Mouse (Mus musculus): Measurements from ENCODE around the gene Cyp17a1. TPM values are rescaled to one million over a fixed set of nuclear protein-coding genes. Genes with fewer than 3 reads are reported as not detected.

Cyp17a1 gene
- polyA plus RNA-seq (2012; rRNA removed) = 174 and 209 TPM in 2 replicates

DNA sequence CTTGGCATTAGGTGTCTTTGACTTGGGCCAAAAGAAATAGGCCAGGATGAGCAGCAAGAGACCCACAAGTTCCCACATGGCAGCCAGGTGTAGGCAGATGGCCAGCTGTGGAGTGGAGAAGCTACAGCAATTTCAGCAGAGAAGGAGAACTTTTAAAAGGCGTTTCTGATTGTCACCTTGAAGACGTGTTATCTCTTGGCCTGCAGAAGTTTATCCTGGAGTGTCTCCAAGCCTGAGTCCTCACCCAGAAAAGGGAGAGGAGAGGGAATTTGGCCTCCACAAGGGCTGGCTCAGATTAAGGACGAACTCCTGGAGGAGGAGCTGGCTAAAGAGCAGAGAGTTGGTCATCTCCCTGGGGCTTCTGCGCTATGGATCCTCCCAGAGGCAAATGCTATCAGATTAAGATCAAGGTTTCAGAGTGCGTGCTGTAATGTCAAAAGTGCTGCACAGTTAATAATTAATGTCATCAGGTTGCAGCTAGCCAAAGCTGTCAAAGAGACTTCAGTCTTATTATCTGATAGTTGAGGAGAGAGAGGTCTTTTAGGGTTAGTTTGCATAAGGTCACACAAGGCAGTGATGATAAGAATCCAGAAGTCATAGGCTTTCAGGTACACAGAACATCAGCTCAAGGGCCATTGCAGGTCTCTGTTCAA lies at the start of gene Cyp17a1:
TSS of gene Cyp17a1 (minus strand) at position 407 of the 653 bp plus-strand sequence.
- TF ChIP-seq CTCF (IDR thresholded peaks at IDR 0.05; ENCODE audit: control insufficient read depth, insufficient read depth, insufficient replicate concordance, low read depth, low read length) = no peak
- TF ChIP-seq POLR2A (IDR thresholded peaks at IDR 0.05; ENCODE audit: control insufficient read depth, low read depth, low read length) = no peak
- Histone ChIP-seq H3K4me3 (ENCODE audit: control insufficient read depth, low read depth, low read length) (no peak within 1 kb of the TSS), H3K4me1 (ENCODE audit: control insufficient read depth, insufficient read depth, low read length) (no peaks in the 10 kb centered on the region), H3K27me3 (ENCODE audit: control insufficient read depth, insufficient read depth, low read length) (no peaks in the 10 kb centered on the region), H3K27ac (ENCODE audit: control insufficient read depth, insufficient read depth, low read depth, low read length) (peak within 1 kb of the TSS; percentile 3), H3K36me3 (ENCODE audit: control insufficient read depth, insufficient read depth, low read length) (no peaks in the 10 kb centered on the region)

DNA sequence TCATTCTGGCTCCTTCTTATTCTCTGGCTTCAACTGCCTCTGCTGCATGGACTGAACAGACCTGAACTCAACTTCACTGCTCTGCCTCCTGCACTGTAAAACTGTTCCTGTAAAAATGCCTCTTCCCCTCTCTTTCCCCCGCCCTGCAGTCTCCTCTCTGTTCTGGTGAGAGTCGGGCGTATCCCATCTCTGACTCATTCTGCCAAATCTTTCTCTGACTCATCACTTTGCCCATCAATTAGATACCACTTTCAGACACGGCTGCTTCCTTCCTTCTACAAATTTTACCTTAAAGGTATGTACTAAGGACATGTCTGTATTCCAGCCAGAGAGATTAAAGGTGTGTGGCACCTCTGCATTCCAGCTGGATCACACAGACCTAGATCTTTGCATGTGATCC lies 45.2 kb upstream of the Cyp17a1 start:
- Histone ChIP-seq H3K4me3 (ENCODE audit: control insufficient read depth, low read depth, low read length) (no peak overlapping the region), H3K36me3 (ENCODE audit: control insufficient read depth, insufficient read depth, low read length) (peaks cover 6% of the 10 kb centered on the region), H3K4me1 (ENCODE audit: control insufficient read depth, insufficient read depth, low read length) (no peaks in the 10 kb centered on the region), H3K27ac (ENCODE audit: control insufficient read depth, insufficient read depth, low read depth, low read length) (no peak overlapping the region), H3K27me3 (ENCODE audit: control insufficient read depth, insufficient read depth, low read length) (no peaks in the 10 kb centered on the region)
- no peak for TF ChIP-seq POLR2A (IDR thresholded peaks at IDR 0.05; ENCODE audit: control insufficient read depth, low read depth, low read length)
- no peak for TF ChIP-seq CTCF (IDR thresholded peaks at IDR 0.05; ENCODE audit: control insufficient read depth, insufficient read depth, insufficient replicate concordance, low read depth, low read length)

DNA sequence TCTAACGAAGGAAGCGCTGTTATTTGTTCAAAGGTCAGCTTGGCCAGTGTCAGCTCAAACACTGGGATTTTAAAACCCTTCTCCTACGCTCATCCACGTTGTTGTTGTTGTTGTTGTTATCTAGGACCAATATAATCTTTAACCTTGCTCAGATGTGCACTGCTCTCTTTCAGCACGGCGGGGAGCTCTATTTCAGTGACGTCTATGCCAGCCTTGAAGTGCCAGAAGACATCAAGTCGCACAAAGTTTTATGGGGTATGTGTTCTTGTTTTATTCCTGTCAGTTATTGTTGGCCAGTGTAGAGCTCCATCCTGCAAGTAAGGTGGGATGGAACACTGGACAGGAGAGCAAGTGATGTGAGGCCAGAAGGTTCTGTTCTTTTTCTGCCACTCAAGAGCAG lies 42.0 kb upstream of the Cyp17a1 start:
- no peaks in the 10 kb centered on the region for H3K4me1 ChIP-seq (ENCODE audit: control insufficient read depth, insufficient read depth, low read length)
- no peak for TF ChIP-seq CTCF (IDR thresholded peaks at IDR 0.05; ENCODE audit: control insufficient read depth, insufficient read depth, insufficient replicate concordance, low read depth, low read length)
- no peak overlapping the region for H3K27ac ChIP-seq (ENCODE audit: control insufficient read depth, insufficient read depth, low read depth, low read length)
- no peak overlapping the region for H3K4me3 ChIP-seq (ENCODE audit: control insufficient read depth, low read depth, low read length)
- no peaks in the 10 kb centered on the region for H3K27me3 ChIP-seq (ENCODE audit: control insufficient read depth, insufficient read depth, low read length)
- peaks cover 3% of the 10 kb centered on the region for H3K36me3 ChIP-seq (ENCODE audit: control insufficient read depth, insufficient read depth, low read length)

DNA sequence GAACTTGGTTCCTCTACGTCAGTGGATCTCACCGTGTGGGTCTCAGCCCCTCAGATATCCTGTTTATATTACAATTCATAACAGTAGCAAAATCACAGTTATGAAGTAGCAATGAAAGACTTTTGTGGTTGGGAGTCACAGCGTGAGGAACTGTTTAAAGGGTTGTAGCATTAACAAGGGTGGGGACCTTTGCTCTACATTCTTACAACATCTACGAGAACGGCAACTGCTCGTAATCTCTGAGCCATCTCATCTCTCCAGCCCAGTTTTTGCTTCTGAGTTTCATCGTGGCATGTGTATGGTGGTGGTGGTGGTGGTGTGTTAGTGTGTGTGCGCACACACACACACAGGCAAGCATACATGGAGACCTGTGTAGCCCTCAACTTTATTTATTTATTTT lies 41.3 kb upstream of the Cyp17a1 start:
- H3K4me3 ChIP-seq (ENCODE audit: control insufficient read depth, low read depth, low read length) = no peak overlapping the region
- H3K27me3 ChIP-seq (ENCODE audit: control insufficient read depth, insufficient read depth, low read length) = no peaks in the 10 kb centered on the region
- no peaks in the 10 kb centered on the region for H3K36me3 ChIP-seq (ENCODE audit: control insufficient read depth, insufficient read depth, low read length)
- H3K4me1 ChIP-seq (ENCODE audit: control insufficient read depth, insufficient read depth, low read length) = no peaks in the 10 kb centered on the region
- no peak for TF ChIP-seq POLR2A (IDR thresholded peaks at IDR 0.05; ENCODE audit: control insufficient read depth, low read depth, low read length)
- no peak for TF ChIP-seq CTCF (IDR thresholded peaks at IDR 0.05; ENCODE audit: control insufficient read depth, insufficient read depth, insufficient replicate concordance, low read depth, low read length)
- no peak overlapping the region for H3K27ac ChIP-seq (ENCODE audit: control insufficient read depth, insufficient read depth, low read depth, low read length)

DNA sequence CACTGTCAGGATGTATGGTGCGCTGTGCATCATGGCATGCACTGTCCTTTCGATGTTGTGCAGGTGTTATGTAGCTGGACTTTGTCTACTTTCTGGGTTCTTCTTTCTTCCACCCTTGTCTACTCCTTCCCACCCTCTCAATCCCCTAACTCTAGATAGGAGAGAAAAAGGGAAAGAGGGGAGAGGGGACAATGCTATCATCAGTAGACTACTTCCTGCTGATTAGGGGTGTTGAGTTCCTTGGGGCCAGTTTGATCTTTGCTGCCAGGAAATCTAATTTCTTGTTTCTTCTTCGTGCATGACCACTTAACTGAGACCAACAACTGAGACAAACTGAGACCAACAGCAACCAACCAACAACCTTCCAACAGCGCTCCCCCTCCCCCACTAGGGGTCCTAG lies 37.6 kb upstream of the Cyp17a1 start:
- H3K27me3 ChIP-seq (ENCODE audit: control insufficient read depth, insufficient read depth, low read length) = no peaks in the 10 kb centered on the region
- H3K27ac ChIP-seq (ENCODE audit: control insufficient read depth, insufficient read depth, low read depth, low read length) = no peak overlapping the region
- H3K4me3 ChIP-seq (ENCODE audit: control insufficient read depth, low read depth, low read length) = no peak overlapping the region
- H3K36me3 ChIP-seq (ENCODE audit: control insufficient read depth, insufficient read depth, low read length) = no peaks in the 10 kb centered on the region
- H3K4me1 ChIP-seq (ENCODE audit: control insufficient read depth, insufficient read depth, low read length) = peaks cover 10% of the 10 kb centered on the region
- TF ChIP-seq CTCF (IDR thresholded peaks at IDR 0.05; ENCODE audit: control insufficient read depth, insufficient read depth, insufficient replicate concordance, low read depth, low read length) (no peak), POLR2A (IDR thresholded peaks at IDR 0.05; ENCODE audit: control insufficient read depth, low read depth, low read length) (no peak)

DNA sequence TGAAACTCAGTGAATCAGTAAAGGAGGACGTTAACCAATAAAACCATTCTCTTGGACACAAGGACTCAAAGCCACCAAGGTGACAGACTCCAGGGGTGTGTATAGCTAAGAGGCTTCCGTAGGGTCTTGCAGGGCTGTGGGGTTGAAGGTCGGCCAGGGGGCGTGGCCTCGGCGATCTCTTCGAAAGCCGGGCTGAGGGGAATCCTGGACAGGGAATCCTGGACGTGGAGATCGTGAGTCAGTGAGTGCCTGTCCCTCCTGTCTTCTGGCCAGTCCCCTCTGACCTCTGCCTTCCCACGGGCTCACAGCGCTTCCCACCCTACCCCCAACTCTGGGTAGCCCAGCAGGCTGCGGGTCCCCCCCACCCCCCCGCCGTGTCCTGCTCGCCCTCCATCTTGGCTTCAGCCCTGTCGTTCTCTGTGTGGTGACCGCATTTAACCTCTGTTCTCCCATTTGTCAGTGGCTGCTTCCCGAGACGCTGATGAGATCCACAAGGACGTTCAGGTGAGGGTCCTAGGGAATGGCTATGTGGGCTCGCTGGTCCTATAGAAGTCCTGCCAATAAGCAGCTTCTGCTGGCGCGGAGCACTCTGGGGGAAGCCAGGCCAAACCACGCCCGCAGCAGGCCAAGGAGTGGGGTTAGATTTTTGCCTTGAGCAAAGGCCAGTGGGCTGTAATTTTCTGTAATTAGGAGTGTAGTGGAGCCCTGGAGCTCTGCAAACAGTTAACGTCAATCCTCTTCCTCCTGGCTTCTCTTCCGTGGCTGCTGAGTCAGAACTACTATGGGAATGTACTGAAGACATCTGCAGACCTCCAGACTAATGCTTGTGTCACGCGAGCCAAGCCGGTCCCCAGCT lies 34.6 kb upstream of the Cyp17a1 start, which contains the start of gene As3mt:
TSS of gene As3mt (plus strand) at position 163 of the 856 bp plus-strand sequence.
- no peaks in the 10 kb centered on the region for H3K36me3 ChIP-seq (ENCODE audit: control insufficient read depth, insufficient read depth, low read length)
- H3K27me3 ChIP-seq (ENCODE audit: control insufficient read depth, insufficient read depth, low read length) = no peaks in the 10 kb centered on the region
- H3K27ac ChIP-seq (ENCODE audit: control insufficient read depth, insufficient read depth, low read depth, low read length) = peak within 1 kb of the TSS; percentile 34
- peaks cover 10% of the 10 kb centered on the region for H3K4me1 ChIP-seq (ENCODE audit: control insufficient read depth, insufficient read depth, low read length)
- TF ChIP-seq CTCF (IDR thresholded peaks at IDR 0.05; ENCODE audit: control insufficient read depth, insufficient read depth, insufficient replicate concordance, low read depth, low read length) (no peak), POLR2A (IDR thresholded peaks at IDR 0.05; ENCODE audit: control insufficient read depth, low read depth, low read length) (no peak; the same call in 1 of the 2 replicates)
- H3K4me3 ChIP-seq (ENCODE audit: control insufficient read depth, low read depth, low read length) = peak within 1 kb of the TSS; percentile 87

DNA sequence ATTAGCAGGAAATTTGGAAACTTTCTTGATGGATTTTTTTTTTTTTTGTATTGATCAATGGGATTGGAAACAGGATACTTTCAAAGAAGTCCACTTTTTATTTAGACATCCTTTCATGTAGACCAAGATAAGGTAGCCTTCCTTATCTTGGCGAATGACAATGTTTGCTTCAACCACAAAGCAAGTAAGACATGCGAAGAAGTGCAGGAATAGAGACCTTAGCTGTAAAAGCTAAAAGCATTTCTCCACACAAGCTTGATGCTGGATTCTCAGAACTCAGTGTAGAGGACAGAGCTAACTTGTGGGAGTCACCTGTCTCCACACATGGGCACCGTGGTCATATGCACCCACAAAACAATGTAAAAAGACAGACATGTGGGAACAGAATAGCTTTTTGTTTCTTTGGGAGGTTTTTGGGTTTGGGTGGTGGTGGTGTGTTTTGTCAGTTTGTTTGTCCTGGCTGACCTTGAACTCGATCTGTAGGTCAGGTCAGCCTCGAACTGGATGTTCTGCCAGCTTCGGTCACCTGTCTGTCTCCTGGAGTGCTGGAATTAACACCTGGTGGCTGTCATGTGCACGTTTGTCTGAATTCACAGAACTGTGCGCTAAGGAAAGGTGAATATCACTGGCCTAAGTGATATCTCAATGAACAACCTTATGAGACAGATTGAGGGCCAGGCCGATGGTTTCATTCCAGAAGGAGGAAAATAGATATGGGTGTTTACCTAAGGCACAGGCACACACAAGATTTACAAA lies 33.7 kb upstream of the Cyp17a1 start:
- Histone ChIP-seq H3K27me3 (ENCODE audit: control insufficient read depth, insufficient read depth, low read length) (no peaks in the 10 kb centered on the region), H3K27ac (ENCODE audit: control insufficient read depth, insufficient read depth, low read depth, low read length) (peak overlapping the region; percentile 3; the same call in 1 of the 2 replicates)

More for the DNA sequence above, 33.7 kb upstream of the Cyp17a1 start:
- no peaks in the 10 kb centered on the region for H3K36me3 ChIP-seq (ENCODE audit: control insufficient read depth, insufficient read depth, low read length)
- no peak for TF ChIP-seq CTCF (IDR thresholded peaks at IDR 0.05; ENCODE audit: control insufficient read depth, insufficient read depth, insufficient replicate concordance, low read depth, low read length)
- no peak for TF ChIP-seq POLR2A (IDR thresholded peaks at IDR 0.05; ENCODE audit: control insufficient read depth, low read depth, low read length)
- H3K4me3 ChIP-seq (ENCODE audit: control insufficient read depth, low read depth, low read length) = peak overlapping the region; percentile 87; the same call in 1 of the 2 replicates
- peaks cover 10% of the 10 kb centered on the region for H3K4me1 ChIP-seq (ENCODE audit: control insufficient read depth, insufficient read depth, low read length)

All from testis, adult 2 months (tissue).